In genomic region chr5:135742156-135742555, GRCm38 (mm10) we compare ENCODE assay signal across 14 mouse cellular contexts. TPM values are rescaled to one million over a fixed set of nuclear protein-coding genes. Genes with fewer than 3 reads are reported as not detected.
DNase-seq lines count a peak whose midpoint lies in the region; ATAC-seq lines count a peak whose summit lies in the region.
"Had no signal": no experiment of that assay in that cellular context is flagged by ENCODE, and none has a peak within 500 bp of the region (broad histone marks: within the 10 kb centered on the region; RNA-seq: fewer than 3 reads in every experiment).

No protein-coding gene starts in this region.

- H3K4me3 ChIP-seq in forebrain, embryonic 11.5 days (ENCODE audit: low read depth, low read length) = no peak overlapping the region
- H3K4me3 ChIP-seq in forebrain, embryonic 13.5 days = no peak overlapping the region
- H3K4me3 ChIP-seq: embryonic facial prominence, embryonic 13.5 days had no signal

- ATAC-seq in forebrain, embryonic 11.5 days (replicated peaks; ENCODE audit: low FRiP score) = no peak
- no peak for ATAC-seq in forebrain, embryonic 13.5 days
- ATAC-seq: forebrain, embryonic 16.5 days; midbrain, embryonic 16.5 days had no signal

- no peak overlapping the region for H3K4me2 ChIP-seq in forebrain, embryonic 11.5 days (ENCODE audit: low read depth, low read length, severe bottlenecking)
- H3K4me2 ChIP-seq in forebrain, embryonic 13.5 days = no peak overlapping the region

- no peak overlapping the region for H3K9ac ChIP-seq in forebrain, embryonic 11.5 days (ENCODE audit: low read length)
- no peak overlapping the region for H3K9ac ChIP-seq in forebrain, embryonic 13.5 days
- H3K9ac ChIP-seq: embryonic facial prominence, embryonic 13.5 days; limb, embryonic 12.5 days had no signal

- DNase-seq in forebrain, embryonic 11.5 days (ENCODE audit: low spot score) = peak; percentile 67
- peak; percentile 63 for DNase-seq in testis, postnatal 10 days (ENCODE audit: low spot score)
- no peak for DNase-seq in testis, postnatal 14 days (ENCODE audit: low spot score)
- peak; percentile 85 for DNase-seq in kidney, adult 9 months
- peak; percentile 8 for DNase-seq in splenic B cell, adult 2 months (ENCODE audit: low read depth, low spot score)
- DNase-seq in layer of hippocampus, adult 9-10 months (ENCODE audit: low spot score) = no peak
- no peak for DNase-seq in liver
- DNase-seq: gastrocnemius, postnatal 36 days; thymus, postnatal 36 days had no signal

- no peaks in the 10 kb centered on the region for H3K27me3 ChIP-seq in forebrain, embryonic 11.5 days (ENCODE audit: control insufficient read depth, insufficient read depth, low read length)
- H3K27me3 ChIP-seq in forebrain, embryonic 13.5 days = no peaks in the 10 kb centered on the region
- H3K27me3 ChIP-seq in splenic B cell, adult 2 months (ENCODE audit: control insufficient read depth, insufficient read depth, low read length, poor library complexity, severe bottlenecking) = no peaks in the 10 kb centered on the region
- H3K27me3 ChIP-seq: embryonic facial prominence, embryonic 13.5 days; limb, embryonic 12.5 days had no signal

- WGBS in forebrain, embryonic 11.5 days = 61% methylated on average over 10 of the region's 10 CpGs
- 75% methylated on average over 10 of the region's 10 CpGs for WGBS in forebrain, embryonic 13.5 days

- H3K9me3 ChIP-seq in forebrain, embryonic 11.5 days (ENCODE audit: control insufficient read depth, low read length) = no peaks in the 10 kb centered on the region
- 0 out of 2 replicates have a peak, but pooled peaks cover 3% of the 10 kb centered on the region for H3K9me3 ChIP-seq in forebrain, embryonic 13.5 days (replicated peaks)
- H3K9me3 ChIP-seq: embryonic facial prominence, embryonic 13.5 days had no signal

- H3K4me1 ChIP-seq in forebrain, embryonic 11.5 days (replicated peaks; ENCODE audit: control insufficient read depth, insufficient read depth, low read length) = no peaks in the 10 kb centered on the region
- peaks cover 18% of the 10 kb centered on the region for H3K4me1 ChIP-seq in forebrain, embryonic 13.5 days

- H3K27ac ChIP-seq in forebrain, embryonic 11.5 days (ENCODE audit: low read depth, low read length) = no peak overlapping the region
- no peak overlapping the region for H3K27ac ChIP-seq in forebrain, embryonic 13.5 days
- H3K27ac ChIP-seq: embryonic facial prominence, embryonic 13.5 days; limb, embryonic 12.5 days had no signal

- no peaks in the 10 kb centered on the region; the same call in 1 of the 2 replicates for H3K36me3 ChIP-seq in forebrain, embryonic 11.5 days (ENCODE audit: control insufficient read depth, insufficient read depth, low read length)
- peaks cover 36% of the 10 kb centered on the region for H3K36me3 ChIP-seq in forebrain, embryonic 13.5 days (ENCODE audit: poor library complexity, severe bottlenecking)
- H3K36me3 ChIP-seq in splenic B cell, adult 2 months (ENCODE audit: control insufficient read depth, insufficient read depth, low read length, poor library complexity, severe bottlenecking) = no peaks in the 10 kb centered on the region

RNA-seq across cellular contexts. Expression of gene Tmem120a, which starts 2.1 kb away (rescaled TPM):
- 46.1 and 49.0 TPM in 2 replicates for polyA plus RNA-seq in forebrain, embryonic 11.5 days (2014; fragmentation: Nextera tagmentation; extraction: Ambion mirVana)
- polyA plus RNA-seq in forebrain, embryonic 13.5 days (2015; fragmentation: Nextera tagmentation; extraction: Ambion mirVana) = 67.0 and 69.7 TPM in 2 replicates

RNA-seq across cellular contexts. Expression of gene Styxl1, which starts 36.0 kb away (rescaled TPM):
- polyA plus RNA-seq in forebrain, embryonic 11.5 days (2014; fragmentation: Nextera tagmentation; extraction: Ambion mirVana) = not detected in 2 replicates
- polyA plus RNA-seq in forebrain, embryonic 13.5 days (2015; fragmentation: Nextera tagmentation; extraction: Ambion mirVana) = 0.26 and 0.41 TPM in 2 replicates
- polyA plus RNA-seq: limb, embryonic 12.5 days had no signal

RNA-seq across cellular contexts. Expression of gene Mdh2, which starts 36.1 kb away (rescaled TPM):
- 526 and 536 TPM in 2 replicates for polyA plus RNA-seq in forebrain, embryonic 11.5 days (2014; fragmentation: Nextera tagmentation; extraction: Ambion mirVana)
- 558 and 564 TPM in 2 replicates for polyA plus RNA-seq in forebrain, embryonic 13.5 days (2015; fragmentation: Nextera tagmentation; extraction: Ambion mirVana)

Comparison
In these comparisons a context has a peak if more than half of its experiments do, and no peak if none do; other contexts are left out.
1. DNase-seq: peak in forebrain, embryonic 11.5 days (single experiment), testis, postnatal 10 days (single experiment), kidney, adult 9 months (single experiment) and splenic B cell, adult 2 months (single experiment); none in testis, postnatal 14 days (single experiment), layer of hippocampus, adult 9-10 months (single experiment) and liver (single experiment).